Mouse (Mus musculus) G1E (cell line): Measurements from ENCODE around the gene Nup107. TPM values are rescaled to one million over a fixed set of nuclear protein-coding genes. Genes with fewer than 3 reads are reported as not detected.
"Not testable (repeated sequence)": the region's sequence is repeated elsewhere in the genome, so short reads cannot be mapped to it uniquely, and the experiment has no call there.

Experiments used
- ATAC-seq: 2 replicates; pipeline ENCODE4 v1.8.0; 2016; ENCODE audit warnings: mild to moderate bottlenecking; ENCODE audit not compliant: insufficient number of reproducible peaks, poor library complexity, low FRiP score, severe bottlenecking; ENCODE audit errors: extremely low read depth
- DNase-seq: peaks from one replicate; pipeline ENCODE4 v3.0.0; 2012; ENCODE audit warnings: low spot score
- H3K27me3 ChIP-seq: 2 replicates; pipeline ENCODE4 v1.6.1; 2012; ENCODE audit warnings: mild to moderate bottlenecking, low read length, inconsistent platforms; ENCODE audit not compliant: insufficient read depth
- H3K36me3 ChIP-seq: replicated peaks from 2 replicates; pipeline ENCODE3; 2012; ENCODE audit warnings: mild to moderate bottlenecking, inconsistent platforms
- H3K4me1 ChIP-seq: 2 replicates; pipeline ENCODE4 v1.6.1; 2012; ENCODE audit warnings: low read depth, low read length, inconsistent platforms, mixed read lengths; ENCODE audit not compliant: insufficient read depth
- H3K4me3 ChIP-seq: 2 replicates; pipeline ENCODE4 v1.5.1; 2012; ENCODE audit warnings: low read depth, mild to moderate bottlenecking, inconsistent platforms, low read length, moderate library complexity, mixed read lengths
- H3K9me3 ChIP-seq: replicated peaks from 2 replicates; pipeline ENCODE4 v1.6.1; 2012; ENCODE audit warnings: inconsistent platforms
- CTCF ChIP-seq: IDR thresholded peaks from 2 replicates; pipeline ENCODE4 v1.5.1; 2012; ENCODE audit warnings: low read depth, low read length, inconsistent platforms, mixed read lengths
- GATA1 ChIP-seq: IDR thresholded peaks from 2 replicates; pipeline ENCODE4 v1.6.1; 2012; ENCODE audit warnings: borderline replicate concordance, low read length, inconsistent platforms, mixed read lengths
- GATA2 ChIP-seq: IDR thresholded peaks from 2 replicates; pipeline ENCODE4 v1.6.1; 2012; ENCODE audit warnings: low read depth, low read length, inconsistent platforms, borderline replicate concordance
- POLR2AphosphoS5 ChIP-seq: IDR thresholded peaks from 2 replicates; pipeline ENCODE4 v1.6.1; 2012; ENCODE audit warnings: low read depth, low read length, inconsistent platforms; ENCODE audit not compliant: insufficient replicate concordance
- TAL1 ChIP-seq: conservative IDR thresholded peaks from 2 replicates; pipeline ENCODE4 v1.6.1; 2012; ENCODE audit warnings: low read depth, low read length, inconsistent platforms, mixed read lengths
- polyA plus RNA-seq: library from polyadenylated mRNA; stranded (reverse); fragments of >175 nt; gene quantifications from 2 replicates; pipeline ENCODE4 v1.2.3, GENCODE M21; 2012
- total RNA-seq, 2 experiments: library from RNA; stranded (forward) in 1 of 2; stranded (reverse) in 1 of 2; fragments of 200-1000 nt in 1 of 2; fragments of >200 nt in 1 of 2; fragmentation: Nextera tagmentation in 1 of 2; gene quantifications; 2 replicates each; pipeline ENCODE4 v1.2.3; 2014 to 2017

Nup107 gene
- total and polyA plus RNA-seq, 3 experiments: 59.9 to 144 (median 130) TPM

GRCm38 (mm10) chr10:117739648-117739948, 52.9 kb downstream of the Nup107 start:
- DNase-seq: no peak
- no peak for TF ChIP-seq TAL1
- TF ChIP-seq POLR2AphosphoS5: no peak
- TF ChIP-seq GATA1: no peak
- TF ChIP-seq CTCF: no peak
- TF ChIP-seq GATA2: no peak
- Histone ChIP-seq H3K9me3 (no peaks in the 10 kb centered on the region), H3K27me3 (no peaks in the 10 kb centered on the region), H3K36me3 (peaks cover 67% of the 10 kb centered on the region), H3K4me3 (peak overlapping the region; percentile 66; the same call in 1 of the 2 replicates), H3K4me1 (peaks cover 76% of the 10 kb centered on the region)
- ATAC-seq: no peak

GRCm38 (mm10) chr10:117738928-117739647, 53.4 kb downstream of the Nup107 start:
- peak; percentile 55 for TF ChIP-seq TAL1
- no peak for TF ChIP-seq GATA1
- no peak for TF ChIP-seq POLR2AphosphoS5
- no peak for TF ChIP-seq GATA2
- TF ChIP-seq CTCF: no peak
- peak; percentile 60 for ATAC-seq
- Histone ChIP-seq H3K4me3 (peak overlapping the region; percentile 66; the same call in 1 of the 2 replicates), H3K4me1 (peaks cover 72% of the 10 kb centered on the region), H3K27me3 (no peaks in the 10 kb centered on the region), H3K9me3 (no peaks in the 10 kb centered on the region), H3K36me3 (peaks cover 62% of the 10 kb centered on the region)
- peak; percentile 54 for DNase-seq

- H3K4me3 ChIP-seq: peak overlapping the region; percentile 66; the same call in 1 of the 2 replicates
- peaks cover 68% of the 10 kb centered on the region for H3K4me1 ChIP-seq
- no peaks in the 10 kb centered on the region for H3K9me3 ChIP-seq
- ATAC-seq (peak; percentile 67), DNase-seq (peak; percentile 37)
- H3K36me3 ChIP-seq: peaks cover 54% of the 10 kb centered on the region
- no peak for TF ChIP-seq GATA2
- no peak; the same call in 1 of the 2 replicates for TF ChIP-seq TAL1
- TF ChIP-seq GATA1: no peak
- no peak for TF ChIP-seq CTCF
- H3K27me3 ChIP-seq: no peaks in the 10 kb centered on the region
Observed at GRCm38 (mm10) chr10:117738140-117738921, 54.2 kb downstream of the Nup107 start.

- peaks cover 49% of the 10 kb centered on the region for H3K36me3 ChIP-seq
- H3K9me3 ChIP-seq, H3K27me3 ChIP-seq, DNase-seq, H3K4me3 ChIP-seq, ATAC-seq: not testable (repeated sequence)
- peaks cover 74% of the 10 kb centered on the region for H3K4me1 ChIP-seq
Observed at GRCm38 (mm10) chr10:117737498-117737897, 55.0 kb downstream of the Nup107 start.

GRCm38 (mm10) chr10:117737075-117737474, 55.4 kb downstream of the Nup107 start:
- ATAC-seq: no peak
- Histone ChIP-seq H3K36me3 (peaks cover 45% of the 10 kb centered on the region), H3K27me3 (no peaks in the 10 kb centered on the region), H3K9me3 (no peaks in the 10 kb centered on the region), H3K4me3 (no peak overlapping the region), H3K4me1 (peaks cover 75% of the 10 kb centered on the region)
- DNase-seq: no peak
- no peak for TF ChIP-seq TAL1
- TF ChIP-seq GATA1: no peak
- TF ChIP-seq GATA2: no peak
- no peak for TF ChIP-seq CTCF
- no peak for TF ChIP-seq POLR2AphosphoS5

- no peak for ATAC-seq
- TF ChIP-seq TAL1 (no peak), GATA2 (no peak), POLR2AphosphoS5 (no peak), CTCF (no peak), GATA1 (no peak)
- Histone ChIP-seq H3K4me1 (peaks cover 77% of the 10 kb centered on the region), H3K27me3 (no peaks in the 10 kb centered on the region), H3K4me3 (no peak overlapping the region), H3K9me3 (no peaks in the 10 kb centered on the region), H3K36me3 (peaks cover 40% of the 10 kb centered on the region)
- DNase-seq: no peak
Observed at GRCm38 (mm10) chr10:117736573-117736972, 55.9 kb downstream of the Nup107 start.

GRCm38 (mm10) chr10:117735396-117735795, 57.1 kb downstream of the Nup107 start:
- Histone ChIP-seq H3K36me3 (peaks cover 29% of the 10 kb centered on the region), H3K4me1 (peaks cover 77% of the 10 kb centered on the region)
- DNase-seq, ATAC-seq, H3K27me3 ChIP-seq, H3K9me3 ChIP-seq, H3K4me3 ChIP-seq: not testable (repeated sequence)

GRCm38 (mm10) chr10:117734104-117734852, 58.2 kb downstream of the Nup107 start:
- not testable (repeated sequence) for DNase-seq, ATAC-seq, H3K27me3 ChIP-seq

GRCm38 (mm10) chr10:117733626-117734025, 58.9 kb downstream of the Nup107 start:
- peaks cover 22% of the 10 kb centered on the region for H3K36me3 ChIP-seq
- ATAC-seq: not testable (repeated sequence)

More at GRCm38 (mm10) chr10:117734104-117734852, 58.2 kb downstream of the Nup107 start:
- H3K4me1 ChIP-seq: peaks cover 74% of the 10 kb centered on the region
- peaks cover 22% of the 10 kb centered on the region for H3K36me3 ChIP-seq
- not testable (repeated sequence) for H3K9me3 ChIP-seq, H3K4me3 ChIP-seq

More at GRCm38 (mm10) chr10:117733626-117734025, 58.9 kb downstream of the Nup107 start:
- not testable (repeated sequence) for H3K9me3 ChIP-seq, H3K4me3 ChIP-seq, DNase-seq
- H3K27me3 ChIP-seq: peaks cover 10% of the 10 kb centered on the region
- peaks cover 68% of the 10 kb centered on the region for H3K4me1 ChIP-seq
